Mouse (Mus musculus) splenic B cell, adult 2 months (primary cell): Measurements from ENCODE around the gene Garnl3.

Experiments used
- DNase-seq: peaks from one replicate; pipeline ENCODE4 v3.0.0-alpha.2; 2011; ENCODE audit warnings: low read depth, low spot score
- H3K27me3 ChIP-seq: 2 replicates; pipeline ENCODE4 v1.6.1; 2012; ENCODE audit warnings: mild to moderate bottlenecking, low read length, moderate library complexity, mixed read lengths; ENCODE audit not compliant: control insufficient read depth, poor library complexity, insufficient read depth, severe bottlenecking
- H3K36me3 ChIP-seq: 2 replicates; pipeline ENCODE4 v1.6.1; 2012; ENCODE audit warnings: mild to moderate bottlenecking, low read length, moderate library complexity, mixed read lengths; ENCODE audit not compliant: control insufficient read depth, poor library complexity, insufficient read depth, severe bottlenecking

The Garnl3 gene

DNA sequence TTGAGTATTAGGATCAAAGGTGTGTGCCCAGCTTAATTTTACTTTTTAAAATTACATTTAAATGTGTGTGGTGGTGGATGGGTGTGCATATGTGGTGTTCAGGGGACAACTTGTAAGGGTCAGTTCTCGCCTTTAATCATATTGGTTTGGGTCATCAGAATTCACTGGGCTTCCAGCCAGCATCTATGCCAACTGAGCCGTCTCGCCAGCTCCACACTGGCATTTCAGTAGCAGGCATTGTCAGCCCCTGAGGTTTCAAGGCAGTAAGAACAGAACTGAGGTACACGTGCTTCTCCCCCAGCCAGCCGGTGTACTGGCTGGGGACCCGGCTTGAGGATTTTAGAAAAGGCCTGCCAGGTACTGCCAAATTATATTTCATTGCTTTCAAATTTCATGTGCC is 134.4 kb downstream of the Garnl3 start:
- no peak for DNase-seq
- H3K27me3 ChIP-seq: no peaks in the 10 kb centered on the region
- no peaks in the 10 kb centered on the region for H3K36me3 ChIP-seq

DNA sequence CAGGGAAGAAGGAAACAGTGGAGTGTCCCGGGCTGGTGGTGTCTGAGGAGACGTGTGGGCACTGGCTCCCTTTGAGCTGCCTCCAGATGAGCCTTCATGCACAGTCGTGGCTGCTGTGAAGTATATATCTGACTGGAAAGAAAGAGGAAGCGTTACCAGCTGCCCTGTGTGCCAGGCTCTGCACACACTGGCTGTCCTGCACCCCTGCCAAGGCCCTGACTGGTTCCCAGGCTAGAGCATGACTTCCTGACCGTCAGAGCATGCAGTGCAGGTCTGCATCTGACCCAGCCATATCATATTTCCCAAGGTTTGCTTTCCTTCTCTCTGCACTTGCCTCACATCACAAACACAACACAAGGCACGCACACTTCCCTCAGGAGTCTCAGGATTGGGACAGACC is 139.3 kb downstream of the Garnl3 start:
- no peaks in the 10 kb centered on the region for H3K36me3 ChIP-seq
- no peaks in the 10 kb centered on the region for H3K27me3 ChIP-seq
- no peak for DNase-seq

DNA sequence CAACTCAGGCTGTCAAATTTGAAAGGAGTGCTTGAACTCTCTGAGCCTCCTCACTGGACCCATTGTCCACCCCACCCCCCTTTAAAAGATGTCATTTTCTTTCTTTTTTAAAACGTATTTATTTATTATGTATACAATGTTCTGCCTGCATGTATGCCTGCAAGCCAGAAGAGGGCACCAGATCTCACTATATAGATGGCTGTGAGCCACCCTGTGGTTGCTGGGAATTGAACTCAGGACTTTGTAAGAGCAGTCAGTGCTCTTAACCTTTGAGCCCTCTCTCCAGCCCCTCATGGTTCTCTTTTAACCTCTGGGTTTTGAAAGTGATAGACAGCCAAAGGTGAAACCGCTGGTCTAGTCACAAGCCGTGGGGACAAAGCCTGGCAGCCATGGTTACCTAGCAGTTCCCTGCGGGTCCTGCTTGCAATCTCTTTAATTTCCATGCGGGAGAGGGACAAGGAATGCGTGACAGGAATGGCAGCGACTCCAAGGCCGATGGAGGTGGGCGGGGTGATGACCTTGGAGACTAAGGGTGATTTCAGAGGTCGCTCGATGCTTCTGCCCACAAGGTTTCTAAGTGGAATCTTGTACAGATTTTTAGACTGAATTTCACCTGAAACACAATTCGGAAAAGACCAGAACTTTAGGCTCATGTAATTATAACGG is 141.2 kb downstream of the Garnl3 start:
- Histone ChIP-seq H3K27me3 (no peaks in the 10 kb centered on the region), H3K36me3 (no peaks in the 10 kb centered on the region)
- DNase-seq: peak; percentile 66

DNA sequence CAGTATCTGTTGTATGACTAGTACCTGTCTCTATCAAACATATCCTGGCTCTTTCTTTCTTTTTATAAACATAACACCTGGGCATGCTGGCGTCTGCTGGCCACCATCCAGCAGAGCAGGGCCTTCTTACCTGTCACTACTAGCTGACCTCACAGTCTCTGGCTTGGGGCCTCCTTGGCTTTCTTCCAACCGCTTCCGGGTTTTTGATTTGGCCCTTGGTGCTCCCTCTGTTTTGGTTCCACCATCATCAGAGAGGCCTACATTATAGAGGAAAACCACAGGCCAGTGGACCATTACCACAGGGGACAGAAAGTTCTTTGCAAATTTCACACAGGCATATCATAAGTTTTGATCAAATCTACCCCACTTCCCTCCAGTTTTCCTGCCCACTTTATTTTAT is 142.1 kb downstream of the Garnl3 start:
- no peaks in the 10 kb centered on the region for H3K36me3 ChIP-seq
- no peak for DNase-seq
- no peaks in the 10 kb centered on the region for H3K27me3 ChIP-seq

DNA sequence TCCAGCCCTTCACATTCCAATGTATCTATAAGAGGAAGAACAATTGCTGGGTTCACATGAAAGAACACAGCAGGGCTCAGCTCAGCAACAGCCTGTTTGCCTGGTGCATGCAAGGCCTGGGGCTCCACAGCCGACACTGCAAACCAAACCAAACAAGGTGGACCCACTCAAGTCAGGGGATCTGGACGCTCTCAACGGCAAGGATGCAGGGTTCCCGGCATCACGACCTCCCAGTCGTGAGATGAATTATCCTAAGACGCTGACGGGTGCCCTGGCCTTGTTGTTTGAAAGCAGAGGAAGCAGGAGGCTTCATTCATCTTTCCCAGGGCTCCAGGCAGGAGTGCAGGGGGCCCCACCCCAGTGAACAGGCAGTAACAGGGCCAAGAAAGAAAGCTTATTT is 145.6 kb downstream of the Garnl3 start:
- no peaks in the 10 kb centered on the region for H3K27me3 ChIP-seq
- DNase-seq: no peak
- no peaks in the 10 kb centered on the region for H3K36me3 ChIP-seq

DNA sequence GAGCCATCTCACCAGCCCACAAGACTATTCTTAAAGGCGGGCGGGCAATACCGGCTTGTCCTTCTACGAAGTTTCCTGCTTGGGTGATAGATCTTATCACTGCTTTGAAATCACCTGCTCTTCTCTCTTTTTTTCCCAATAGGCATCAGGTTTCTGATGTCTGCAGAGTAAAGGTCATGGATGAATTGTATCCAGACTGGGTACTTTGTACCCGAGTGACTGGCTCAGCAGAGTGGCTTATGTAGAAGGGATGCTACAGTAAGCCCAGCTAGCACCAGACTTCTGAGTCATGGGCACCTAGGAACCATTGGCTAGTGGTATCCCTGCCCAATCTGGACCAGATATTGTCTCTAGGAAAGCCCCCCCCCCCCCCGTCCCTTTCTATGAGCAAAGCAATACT is 147.8 kb downstream of the Garnl3 start:
- no peaks in the 10 kb centered on the region for H3K36me3 ChIP-seq
- no peak for DNase-seq
- H3K27me3 ChIP-seq: no peaks in the 10 kb centered on the region

DNA sequence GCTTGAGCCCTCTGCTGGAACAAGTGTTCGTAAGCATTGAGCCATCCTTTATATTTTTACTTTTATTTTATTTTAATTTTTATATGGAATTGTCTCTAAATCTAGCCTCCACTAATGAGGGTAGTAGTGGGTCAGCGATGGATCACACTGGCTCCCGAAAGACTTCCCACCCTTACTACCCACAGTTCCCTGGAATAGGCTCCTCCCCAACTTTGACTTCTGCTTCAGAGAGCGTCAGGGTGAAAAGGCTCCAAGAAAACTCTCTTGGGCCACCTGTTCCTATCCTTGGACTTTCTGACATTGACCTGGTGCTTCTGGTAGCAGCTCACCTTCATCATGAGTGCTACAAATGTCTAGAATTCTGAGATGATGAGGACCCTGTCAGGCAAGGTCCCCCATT is 148.8 kb downstream of the Garnl3 start:
- DNase-seq: no peak
- Histone ChIP-seq H3K36me3 (no peaks in the 10 kb centered on the region), H3K27me3 (no peaks in the 10 kb centered on the region)

DNA sequence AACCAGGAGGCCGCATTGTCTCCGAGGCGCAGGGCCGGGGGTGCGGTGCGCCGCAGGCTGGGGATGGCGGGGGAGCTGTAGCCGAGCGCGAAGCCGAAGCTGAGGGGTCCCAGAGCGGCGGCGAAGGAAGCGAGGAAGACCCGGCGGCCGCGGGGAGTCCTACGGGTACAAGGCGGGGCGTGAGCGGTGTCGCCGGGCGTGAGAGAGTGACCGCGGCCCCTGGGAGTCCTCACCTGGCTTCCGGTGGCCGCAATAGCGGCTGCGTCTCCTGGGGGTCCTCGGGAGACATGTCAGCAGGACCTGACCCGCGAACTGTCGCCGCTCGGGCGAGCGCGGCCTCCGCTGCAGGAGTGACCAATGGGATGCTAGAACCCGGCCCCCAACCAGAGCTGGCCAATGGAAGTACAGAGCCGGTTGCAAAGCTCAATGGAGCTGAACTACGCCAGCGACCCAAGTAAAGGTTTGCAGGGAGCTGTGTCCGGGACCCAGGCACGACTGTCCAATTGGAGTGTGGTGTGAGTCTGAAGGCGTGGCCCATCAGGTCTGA is 149.7 kb downstream of the Garnl3 start, which contains the start of gene Slc2a8:
Gene Slc2a8, minus strand, starts transcription at position 359 of the 547 bp plus-strand sequence.
- no peaks in the 10 kb centered on the region for H3K27me3 ChIP-seq
- DNase-seq: peak; percentile 88

DNA sequence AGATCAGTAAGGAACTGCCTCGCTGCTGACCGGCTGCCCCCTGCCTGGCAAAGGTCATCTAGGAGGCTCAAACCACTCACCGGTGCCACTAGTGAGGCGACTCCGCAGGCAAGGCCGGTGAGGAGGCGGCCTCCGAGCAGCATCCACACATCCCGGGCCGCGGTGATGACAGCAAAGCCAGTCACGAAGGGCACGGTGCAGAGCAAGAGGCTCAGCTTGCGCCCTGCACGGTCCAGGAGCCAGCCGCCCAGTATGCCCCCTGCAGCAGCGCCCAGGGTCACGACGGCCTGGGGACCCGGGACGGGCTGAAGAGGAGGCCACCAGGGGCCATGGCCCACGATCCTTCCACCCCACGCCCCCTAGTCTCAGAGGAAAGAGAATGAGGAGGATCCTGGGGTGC is 150.2 kb downstream of the Garnl3 start:
- DNase-seq: peak; percentile 18
- H3K27me3 ChIP-seq: no peaks in the 10 kb centered on the region
- no peaks in the 10 kb centered on the region for H3K36me3 ChIP-seq

More for the DNA sequence above, 149.7 kb downstream of the Garnl3 start, which contains the start of gene Slc2a8:
- H3K36me3 ChIP-seq: no peaks in the 10 kb centered on the region

DNA sequence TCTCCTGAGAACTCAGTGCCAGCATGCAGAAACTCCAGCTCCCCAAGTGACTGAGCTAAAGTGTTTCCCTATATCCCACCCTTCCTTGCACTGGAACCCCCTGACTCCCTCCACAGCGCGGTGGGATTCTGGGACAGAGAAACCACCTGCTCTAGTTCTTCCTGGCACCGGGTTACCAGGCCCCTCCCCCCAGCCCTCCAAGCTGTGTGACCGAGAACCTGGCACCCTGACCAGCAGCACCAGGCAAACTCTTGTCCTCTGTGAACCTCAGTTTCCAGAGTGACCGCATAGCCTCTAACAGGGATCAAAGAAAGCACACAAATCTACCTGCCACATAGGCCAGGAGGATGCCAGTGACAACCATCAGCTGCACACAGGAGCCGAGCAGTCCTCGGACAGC is 151.8 kb downstream of the Garnl3 start:
- Histone ChIP-seq H3K27me3 (no peaks in the 10 kb centered on the region), H3K36me3 (no peaks in the 10 kb centered on the region)
- no peak for DNase-seq

DNA sequence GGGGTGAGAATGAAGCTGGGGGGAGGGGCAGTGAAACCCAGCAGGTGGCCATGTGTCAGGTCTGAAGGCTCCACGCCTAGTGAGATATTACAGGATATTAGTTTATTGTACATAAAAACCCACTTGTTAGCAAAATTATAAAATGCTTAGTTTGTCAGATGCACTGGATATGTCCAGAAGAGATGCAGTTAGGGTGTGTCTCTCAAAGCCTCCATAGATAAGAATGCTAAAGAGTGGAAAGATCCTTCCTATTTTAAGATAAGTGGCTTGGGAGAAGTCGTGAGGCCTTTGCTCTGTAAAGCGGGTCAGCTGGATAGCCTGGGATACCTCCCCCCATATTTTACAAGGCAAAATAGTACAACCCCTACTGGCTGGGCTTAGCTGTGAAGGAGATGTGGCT is 152.8 kb downstream of the Garnl3 start:
- no peak for DNase-seq
- H3K27me3 ChIP-seq: no peaks in the 10 kb centered on the region
- no peaks in the 10 kb centered on the region for H3K36me3 ChIP-seq

DNA sequence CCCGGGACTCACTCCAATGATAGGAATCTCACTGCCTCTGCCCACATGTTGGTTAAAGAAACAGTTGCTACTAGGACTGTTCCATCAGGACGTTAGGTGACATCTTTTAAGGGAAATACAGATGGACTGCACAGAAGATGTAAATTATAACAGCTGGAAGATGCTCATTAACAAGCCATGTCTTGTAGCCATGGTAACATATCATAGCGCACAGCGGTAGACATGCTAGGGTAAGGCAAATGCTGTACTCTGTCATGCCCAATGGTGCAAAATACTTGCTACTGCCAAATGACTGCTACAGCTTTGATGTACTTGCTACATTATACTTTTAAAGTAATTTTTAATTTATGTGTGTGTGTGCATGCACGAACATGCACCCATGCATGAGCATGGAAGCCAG is 154.3 kb downstream of the Garnl3 start:
- Histone ChIP-seq H3K36me3 (no peaks in the 10 kb centered on the region), H3K27me3 (no peaks in the 10 kb centered on the region)
- DNase-seq: no peak

DNA sequence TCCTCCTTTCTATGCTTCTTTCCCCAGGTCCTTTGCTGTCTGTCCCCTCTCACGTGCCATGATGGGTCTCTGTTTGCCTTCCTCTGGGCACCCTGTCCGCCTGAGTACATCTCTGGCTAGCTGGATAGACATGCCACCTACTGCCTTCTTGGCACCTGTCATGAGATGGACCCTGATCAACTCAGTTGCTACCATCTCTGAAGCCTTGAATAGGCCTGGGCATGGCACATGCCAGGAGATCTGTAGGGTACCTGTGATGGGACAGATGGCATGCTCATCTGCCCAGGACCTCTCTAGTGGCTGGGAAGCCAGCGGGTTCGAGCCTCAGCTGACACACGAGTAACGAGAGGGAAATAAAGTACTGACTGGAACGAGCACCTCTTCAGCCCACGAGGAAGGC is 157.2 kb downstream of the Garnl3 start:
- no peaks in the 10 kb centered on the region for H3K36me3 ChIP-seq
- DNase-seq: no peak
- no peaks in the 10 kb centered on the region for H3K27me3 ChIP-seq

DNA sequence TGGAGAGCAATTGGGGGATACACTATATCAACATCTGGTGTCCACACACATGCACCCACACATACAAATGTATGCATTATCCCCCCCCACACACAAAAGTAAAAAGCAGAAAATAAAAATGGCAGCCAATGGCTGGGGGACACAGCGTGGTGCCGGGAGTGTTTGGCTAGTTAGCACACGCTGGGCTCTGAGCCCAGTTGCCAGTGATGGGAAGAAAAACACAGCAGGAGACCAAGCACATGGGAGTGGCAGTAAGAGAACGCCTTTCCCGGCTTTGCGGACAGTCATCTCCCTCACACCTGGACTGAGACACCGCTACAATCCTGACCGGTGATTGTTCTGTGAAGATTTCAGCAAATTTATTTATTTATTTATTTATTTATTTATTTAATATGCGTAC is 160.2 kb downstream of the Garnl3 start:
- Histone ChIP-seq H3K36me3 (no peaks in the 10 kb centered on the region), H3K27me3 (no peaks in the 10 kb centered on the region)
- DNase-seq: no peak

DNA sequence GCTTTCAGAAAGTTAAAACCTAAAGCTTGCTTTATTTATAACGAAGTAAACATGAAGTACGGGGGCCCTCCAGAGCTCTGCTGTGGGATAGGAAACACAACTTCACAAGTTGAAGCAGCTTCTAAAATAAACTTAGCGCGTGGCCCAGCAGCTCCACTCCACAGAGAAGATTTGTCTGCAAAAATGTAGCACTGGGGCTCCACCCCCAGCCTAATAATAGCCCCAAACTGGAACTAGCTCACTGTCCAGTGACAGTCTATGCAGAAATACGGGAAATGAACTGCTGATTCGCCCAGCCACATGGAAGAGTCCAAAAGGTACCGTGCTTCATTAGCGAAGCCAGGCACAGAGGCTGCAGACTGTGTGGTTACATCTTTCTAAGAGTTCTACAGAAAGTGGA is 162.1 kb downstream of the Garnl3 start:
- H3K36me3 ChIP-seq: peaks cover 3% of the 10 kb centered on the region; the same call in 1 of the 2 replicates
- no peak for DNase-seq
- H3K27me3 ChIP-seq: no peaks in the 10 kb centered on the region
